Mouse (Mus musculus) forebrain, embryonic 12.5 days (tissue): ENCODE data around the gene Pum1. TPM values are rescaled to one million over a fixed set of nuclear protein-coding genes. Genes with fewer than 3 reads are reported as not detected.

Experiments used
- ATAC-seq: fragments of 200-750 bp; cut with Nextera tagmentation; 2 replicates; pipeline ENCODE4 v1.8.0; 2017; ENCODE audit warnings: moderate TSS enrichment; ENCODE audit not compliant: low FRiP score
- H3K27ac ChIP-seq: fragments of 300-500 bp; sonication (generic); 2 replicates; pipeline ENCODE4 v1.5.1; 2016; ENCODE audit warnings: mild to moderate bottlenecking
- H3K27me3 ChIP-seq: fragments of 300-500 bp; sonication (generic); 2 replicates; pipeline ENCODE4 v1.6.1; 2016; ENCODE audit warnings: mild to moderate bottlenecking
- H3K36me3 ChIP-seq: fragments of 300-500 bp; sonication (generic); replicated peaks from 2 replicates; pipeline ENCODE4 v1.6.1; 2016; ENCODE audit warnings: mild to moderate bottlenecking
- H3K4me1 ChIP-seq: fragments of 300-500 bp; sonication (generic); 2 replicates; pipeline ENCODE4 v1.6.1; 2016
- H3K4me2 ChIP-seq: fragments of 300-500 bp; sonication (generic); 2 replicates; pipeline ENCODE4 v1.6.1; 2016; ENCODE audit warnings: mild to moderate bottlenecking, moderate library complexity
- H3K4me3 ChIP-seq: fragments of 300-500 bp; sonication (generic); replicated peaks from 2 replicates; pipeline ENCODE4 v1.5.1; 2016; ENCODE audit warnings: mild to moderate bottlenecking
- H3K9ac ChIP-seq: fragments of 300-500 bp; sonication (generic); 2 replicates; pipeline ENCODE4 v1.6.1; 2016; ENCODE audit warnings: mild to moderate bottlenecking
- H3K9me3 ChIP-seq: fragments of 300-500 bp; sonication (generic); 2 replicates; pipeline ENCODE4 v1.6.1; 2016
- WGBS: fragments of 180-500 bp; shearing (Covaris S2); methylation state at CpG from one replicate; pipeline ENCODE4 v1.1.7; 2016; 5-methylcytosine and 5-hydroxymethylcytosine counted together
- polyA plus RNA-seq: library from polyadenylated mRNA; unstranded; fragments of >200 nt; fragmentation: Nextera tagmentation; extraction: Ambion mirVana; gene quantifications from 2 replicates; pipeline ENCODE4 v1.2.1, GENCODE M21; 2016

Gene Pum1
- polyA plus RNA-seq, 1 experiment from 2014 or later, result 134 TPM

- Histone ChIP-seq H3K9me3 (no peaks in the 10 kb centered on the region), H3K9ac (no peak overlapping the region), H3K4me3 (no peak overlapping the region), H3K36me3 (peaks cover 52% of the 10 kb centered on the region), H3K4me2 (no peak overlapping the region), H3K27me3 (no peaks in the 10 kb centered on the region), H3K4me1 (peaks cover 34% of the 10 kb centered on the region), H3K27ac (no peak overlapping the region)
- ATAC-seq, result no peak
- WGBS, result 93% methylated on average over 3 of the region's 3 CpGs
These were observed 43.3 kb downstream of the Pum1 start for GRCm38 (mm10) chr4:130706215-130707000.

DNA sequence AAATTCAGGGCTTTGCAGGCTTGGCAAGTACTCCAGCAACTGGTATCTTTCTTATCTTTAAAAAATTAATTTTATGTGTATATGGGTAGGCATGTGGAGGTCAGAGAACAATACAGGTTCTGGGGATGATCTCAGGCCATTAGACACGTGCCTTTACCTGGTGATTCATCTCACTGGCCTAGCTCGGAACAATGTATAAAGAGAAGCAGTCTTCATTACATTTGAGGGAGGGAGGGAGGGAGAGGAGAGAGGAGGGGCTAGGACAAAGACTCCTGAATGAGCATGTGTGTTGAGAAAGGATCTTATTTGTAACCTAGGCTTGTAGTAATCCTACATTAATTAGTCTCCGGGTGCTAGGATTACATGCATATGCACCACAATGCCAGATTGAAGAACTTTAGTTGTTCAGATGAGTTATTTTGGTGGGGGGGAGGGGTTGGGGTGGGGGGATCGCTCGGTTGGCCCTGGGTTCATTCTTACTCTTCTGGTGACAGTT lies 48.3 kb downstream of the Pum1 start:
- 18% methylated on average over 5 of the region's 5 CpGs for WGBS
- no peak overlapping the region for H3K9ac ChIP-seq
- peak overlapping the region; percentile 50; the same call in 1 of the 2 replicates for H3K27ac ChIP-seq
- H3K4me1 ChIP-seq, result peaks cover 61% of the 10 kb centered on the region
- H3K4me3 ChIP-seq, result no peak overlapping the region
- no peaks in the 10 kb centered on the region for H3K27me3 ChIP-seq
- H3K4me2 ChIP-seq, result no peak overlapping the region
- peaks cover 14% of the 10 kb centered on the region; the same call in 1 of the 2 replicates for H3K36me3 ChIP-seq
- no peaks in the 10 kb centered on the region for H3K9me3 ChIP-seq
- ATAC-seq, result 0 out of 2 replicates have a peak, but pooled peaks have one; percentile 41

- ATAC-seq, result no peak
- Histone ChIP-seq H3K4me2 (no peak overlapping the region), H3K27me3 (no peaks in the 10 kb centered on the region), H3K36me3 (peaks cover 8% of the 10 kb centered on the region; the same call in 1 of the 2 replicates), H3K27ac (no peak overlapping the region), H3K4me1 (peaks cover 55% of the 10 kb centered on the region), H3K9me3 (no peaks in the 10 kb centered on the region), H3K9ac (no peak overlapping the region), H3K4me3 (no peak overlapping the region)
- 77% methylated on average over 3 of the region's 3 CpGs for WGBS
These were observed 49.2 kb downstream of the Pum1 start for GRCm38 (mm10) chr4:130712341-130712740.

DNA sequence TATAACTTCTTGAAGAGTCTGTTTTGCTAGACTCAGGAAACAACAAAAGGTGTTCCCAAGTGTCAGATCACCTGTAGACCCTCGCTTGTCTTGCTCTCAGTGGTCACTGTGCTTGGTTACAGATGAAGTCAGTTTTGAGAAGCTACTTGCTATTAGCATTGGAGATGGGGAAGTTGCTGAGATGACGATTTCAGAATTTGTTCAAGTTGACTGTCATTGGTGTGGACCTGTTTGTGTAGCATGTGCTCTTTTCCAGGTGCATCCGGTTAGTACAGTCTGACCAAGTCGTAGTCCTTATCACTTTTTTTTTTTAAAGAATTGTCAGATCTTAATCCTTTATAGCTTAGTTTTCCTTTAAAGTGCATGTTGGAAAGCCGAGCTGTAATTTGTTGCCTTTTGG lies 50.3 kb downstream of the Pum1 start:
- no peak overlapping the region for H3K27ac ChIP-seq
- WGBS, result 87% methylated on average over 5 of the region's 5 CpGs
- H3K9me3 ChIP-seq, result no peaks in the 10 kb centered on the region
- H3K4me2 ChIP-seq, result no peak overlapping the region
- H3K36me3 ChIP-seq, result peaks cover 8% of the 10 kb centered on the region; the same call in 1 of the 2 replicates
- no peak overlapping the region for H3K4me3 ChIP-seq
- H3K27me3 ChIP-seq, result no peaks in the 10 kb centered on the region
- H3K4me1 ChIP-seq, result peaks cover 53% of the 10 kb centered on the region
- H3K9ac ChIP-seq, result no peak overlapping the region
- ATAC-seq, result no peak

DNA sequence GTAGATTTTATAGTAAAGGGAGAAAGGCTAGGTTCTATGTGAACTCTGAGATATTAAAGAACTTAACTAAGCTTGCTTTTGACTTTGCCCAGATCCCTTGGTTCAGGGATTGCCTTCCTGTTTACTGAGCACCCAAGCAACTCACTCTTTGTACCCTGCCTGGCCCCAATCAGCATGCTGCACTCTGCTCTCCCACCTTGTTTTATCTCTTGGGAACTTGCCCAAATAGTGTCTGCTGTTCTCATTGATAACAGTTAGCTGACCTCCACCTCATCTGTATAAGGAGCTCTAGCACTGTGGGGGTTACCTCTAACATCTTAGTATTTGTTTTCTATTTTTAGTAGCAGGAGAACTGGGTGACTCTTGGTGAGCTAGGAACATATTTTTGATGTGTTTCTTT lies 52.0 kb downstream of the Pum1 start:
- peaks cover 54% of the 10 kb centered on the region for H3K4me1 ChIP-seq
- no peak overlapping the region for H3K4me3 ChIP-seq
- H3K36me3 ChIP-seq, result peaks cover 9% of the 10 kb centered on the region
- no peak for ATAC-seq
- H3K9ac ChIP-seq, result no peak overlapping the region
- H3K9me3 ChIP-seq, result no peaks in the 10 kb centered on the region
- H3K4me2 ChIP-seq, result no peak overlapping the region
- H3K27me3 ChIP-seq, result no peaks in the 10 kb centered on the region
- no peak overlapping the region for H3K27ac ChIP-seq

GRCm38 (mm10) chr4:130715623-130716022 lies 52.5 kb downstream of the Pum1 start:
- peaks cover 9% of the 10 kb centered on the region for H3K36me3 ChIP-seq
- H3K4me1 ChIP-seq, result peaks cover 54% of the 10 kb centered on the region
- H3K27me3 ChIP-seq, result no peaks in the 10 kb centered on the region
- H3K27ac ChIP-seq, result no peak overlapping the region
- H3K4me3 ChIP-seq, result no peak overlapping the region
- H3K9ac ChIP-seq, result no peak overlapping the region
- ATAC-seq, result no peak
- no peak overlapping the region for H3K4me2 ChIP-seq
- H3K9me3 ChIP-seq, result no peaks in the 10 kb centered on the region

DNA sequence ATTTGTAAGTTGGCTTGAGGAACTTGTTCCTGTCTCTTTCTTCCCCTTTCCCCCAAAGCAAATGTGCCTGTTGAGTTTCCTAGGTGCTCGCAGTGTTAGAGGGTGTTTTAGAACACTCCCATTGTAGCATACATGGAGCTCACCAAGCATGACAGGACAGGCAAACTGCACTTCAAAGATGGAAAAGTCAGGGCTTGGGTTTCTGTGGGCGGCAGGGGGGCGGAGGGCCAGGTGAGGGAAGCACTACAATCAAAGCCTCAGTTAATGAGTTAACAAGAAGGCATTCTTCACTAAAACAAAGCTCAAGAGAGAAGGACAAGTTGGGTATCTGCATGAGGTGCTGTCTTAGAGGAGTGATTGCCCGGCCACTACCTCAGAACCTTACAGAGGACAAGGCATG lies 56.2 kb downstream of the Pum1 start:
- 84% methylated on average over 4 of the region's 4 CpGs for WGBS

DNA sequence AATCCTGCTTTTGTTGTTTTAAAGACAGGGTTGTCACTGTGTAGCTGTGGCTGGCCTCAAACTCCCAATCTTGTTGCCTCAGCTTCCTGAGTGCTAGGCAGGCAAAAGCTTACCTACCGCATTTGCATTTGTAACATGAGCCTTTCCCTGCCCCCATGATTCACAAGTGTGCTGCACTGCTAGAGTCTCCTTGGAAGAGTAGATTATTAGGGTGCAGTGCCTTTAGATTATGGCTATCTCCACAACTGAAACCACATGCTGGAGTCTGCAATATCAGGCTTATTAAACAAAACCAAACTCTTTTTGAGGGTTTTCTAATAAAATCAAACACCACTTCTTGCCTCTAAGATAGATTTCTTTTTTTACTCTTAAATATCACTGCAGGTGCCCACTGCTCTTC lies 59.5 kb downstream of the Pum1 start:
- Histone ChIP-seq H3K4me1 (peaks cover 66% of the 10 kb centered on the region), H3K27me3 (no peaks in the 10 kb centered on the region), H3K9ac (no peak overlapping the region), H3K27ac (no peak overlapping the region), H3K36me3 (peaks cover 26% of the 10 kb centered on the region), H3K4me3 (no peak overlapping the region), H3K9me3 (no peaks in the 10 kb centered on the region), H3K4me2 (no peak overlapping the region)
- ATAC-seq, result no peak
- WGBS, result 7% methylated on average over 1 of the region's 1 CpGs

More for the DNA sequence above, 56.2 kb downstream of the Pum1 start:
- Histone ChIP-seq H3K4me3 (no peak overlapping the region), H3K27me3 (no peaks in the 10 kb centered on the region), H3K36me3 (peaks cover 18% of the 10 kb centered on the region), H3K9me3 (no peaks in the 10 kb centered on the region), H3K27ac (0 out of 2 replicates have a peak overlapping the region, but pooled peaks have one; percentile 42), H3K4me2 (no peak overlapping the region), H3K4me1 (peaks cover 53% of the 10 kb centered on the region), H3K9ac (no peak overlapping the region)
- ATAC-seq, result no peak

DNA sequence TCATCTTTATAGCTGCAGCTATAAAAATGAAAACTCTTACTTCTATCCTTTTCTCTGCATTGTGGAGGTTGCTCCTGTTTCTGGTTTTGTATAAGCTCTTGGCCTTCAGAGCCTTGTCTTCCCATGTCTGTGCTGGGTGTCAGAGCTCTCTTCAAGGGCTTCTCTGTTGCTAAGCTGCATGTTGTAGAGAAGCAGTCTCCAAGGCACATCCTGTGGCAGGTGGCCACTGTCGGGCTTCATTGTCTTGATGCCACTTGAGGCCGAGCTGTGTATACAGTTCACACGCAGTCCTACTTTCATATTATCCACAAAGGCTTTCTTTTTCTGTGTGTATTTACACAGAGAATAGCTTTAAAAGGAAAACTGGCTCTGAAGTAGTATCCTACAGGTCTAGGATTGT lies 63.0 kb downstream of the Pum1 start:
- H3K4me1 ChIP-seq, result peaks cover 41% of the 10 kb centered on the region
- ATAC-seq, result no peak
- H3K27me3 ChIP-seq, result no peaks in the 10 kb centered on the region
- WGBS, result 53% methylated on average over 3 of the region's 3 CpGs
- no peak overlapping the region for H3K9ac ChIP-seq
- no peaks in the 10 kb centered on the region for H3K9me3 ChIP-seq
- peaks cover 27% of the 10 kb centered on the region for H3K36me3 ChIP-seq
- H3K4me2 ChIP-seq, result no peak overlapping the region
- peak overlapping the region; percentile 46; the same call in 1 of the 2 replicates for H3K27ac ChIP-seq
- no peak overlapping the region for H3K4me3 ChIP-seq

DNA sequence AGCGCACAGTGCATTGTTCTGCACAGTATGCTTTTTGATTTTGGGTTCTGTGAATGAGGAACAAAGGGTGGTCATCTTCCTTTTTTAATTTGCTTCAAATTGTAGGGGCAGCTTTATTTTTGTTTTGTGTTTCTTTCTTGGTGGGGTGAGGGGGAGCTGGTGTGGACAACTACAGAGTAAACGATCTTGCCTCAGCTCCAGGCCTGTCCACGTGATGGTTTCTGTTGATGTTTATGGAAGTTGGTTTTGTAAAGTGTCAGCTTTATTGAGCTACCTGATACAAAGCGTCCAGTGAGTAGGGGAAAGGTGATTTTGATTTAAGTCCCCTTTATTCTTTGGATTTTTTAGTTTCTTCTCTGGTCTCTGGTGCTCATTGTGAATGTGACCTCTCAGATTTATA lies 72.8 kb downstream of the Pum1 start:
- H3K9ac ChIP-seq, result no peak overlapping the region
- no peak overlapping the region for H3K4me2 ChIP-seq
- peaks cover 26% of the 10 kb centered on the region for H3K36me3 ChIP-seq
- no peak overlapping the region for H3K27ac ChIP-seq
- H3K9me3 ChIP-seq, result no peaks in the 10 kb centered on the region
- peaks cover 6% of the 10 kb centered on the region for H3K4me1 ChIP-seq
- WGBS, result 79% methylated on average over 4 of the region's 4 CpGs
- H3K27me3 ChIP-seq, result no peaks in the 10 kb centered on the region
- ATAC-seq, result no peak
- H3K4me3 ChIP-seq, result no peak overlapping the region

GRCm38 (mm10) chr4:130738527-130738926 lies 75.4 kb downstream of the Pum1 start:
- H3K4me2 ChIP-seq, result no peak overlapping the region
- H3K9me3 ChIP-seq, result no peaks in the 10 kb centered on the region
- H3K27ac ChIP-seq, result 0 out of 2 replicates have a peak overlapping the region, but pooled peaks have one; percentile 0
- H3K36me3 ChIP-seq, result peaks cover 32% of the 10 kb centered on the region
- H3K4me3 ChIP-seq, result no peak overlapping the region
- H3K4me1 ChIP-seq, result peaks cover 6% of the 10 kb centered on the region
- no peak for ATAC-seq
- WGBS, result 73% methylated on average over 2 of the region's 2 CpGs
- H3K9ac ChIP-seq, result no peak overlapping the region
- no peaks in the 10 kb centered on the region for H3K27me3 ChIP-seq

DNA sequence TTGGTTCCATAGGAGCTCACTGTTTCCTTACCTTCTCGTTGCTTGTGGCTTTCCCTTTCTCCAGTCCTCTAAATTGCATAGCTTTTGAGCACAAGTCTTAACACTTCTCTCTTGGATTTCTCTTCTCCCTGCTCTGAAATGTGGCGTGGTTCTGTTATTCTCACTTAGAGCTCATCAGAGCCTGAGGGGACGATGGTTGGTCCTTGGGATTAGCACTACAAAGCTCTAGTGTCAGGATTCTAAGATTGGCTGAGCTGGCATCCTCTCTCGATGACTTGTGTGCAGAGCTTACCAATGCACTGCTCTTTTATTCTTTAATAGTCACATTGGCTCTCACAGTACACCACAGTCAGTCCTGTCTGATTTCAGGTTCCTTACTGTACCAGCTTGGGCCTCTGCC lies 80.9 kb downstream of the Pum1 start:
- no peaks in the 10 kb centered on the region for H3K9me3 ChIP-seq
- no peak for ATAC-seq
- H3K27me3 ChIP-seq, result no peaks in the 10 kb centered on the region
- 86% methylated on average over 4 of the region's 4 CpGs for WGBS
- no peak overlapping the region for H3K9ac ChIP-seq
- H3K4me3 ChIP-seq, result no peak overlapping the region
- H3K36me3 ChIP-seq, result peaks cover 84% of the 10 kb centered on the region
- no peak overlapping the region for H3K27ac ChIP-seq
- H3K4me2 ChIP-seq, result no peak overlapping the region
- no peaks in the 10 kb centered on the region for H3K4me1 ChIP-seq
